Mouse (Mus musculus): ENCODE results near the gene Olfr935.

Gene Olfr935

GRCm38 (mm10) chr9:38999583-38999982, at the start of gene Olfr935:
Gene Olfr935 (minus strand): TSS chr9:38999683.
- DNase-seq (ENCODE audit: low spot score in 2 of 2), result no peak

- no peak for DNase-seq (ENCODE audit: low spot score in 2 of 2)
Observed at GRCm38 (mm10) chr9:39023277-39023676, 23.8 kb upstream of the Olfr935 start, which contains the start of gene Olfr146. Gene Olfr146 (minus strand): TSS chr9:39023377.

GRCm38 (mm10) chr9:38988215-38988614, 11.3 kb downstream of the Olfr935 start, which contains the start of gene Olfr934:
Gene Olfr934 (minus strand): TSS chr9:38988315.
- DNase-seq (ENCODE audit: low spot score in 2 of 2), result no peak

- DNase-seq (ENCODE audit: low spot score in 2 of 2), result no peak
Observed at GRCm38 (mm10) chr9:38972013-38972412, 27.5 kb downstream of the Olfr935 start, which contains the start of gene Olfr933. Gene Olfr933 (plus strand): TSS chr9:38972313.

- DNase-seq (ENCODE audit: low spot score in 2 of 2), result no peak
Observed at GRCm38 (mm10) chr9:38954124-38954416, 45.4 kb downstream of the Olfr935 start.

- DNase-seq (ENCODE audit: low spot score in 2 of 2), result peak in 1 of 2 experiments; percentile 25
Observed at GRCm38 (mm10) chr9:38953401-38954123, 45.9 kb downstream of the Olfr935 start.
